Mouse (Mus musculus) right cerebral cortex, adult 2 months (tissue): ENCODE measurements around the gene Nudt6.

Experiments
- DNase-seq, 2 experiments: peaks; one replicate each; pipeline ENCODE4 v3.0.0; 2021 to 2022; ENCODE audit warnings: low spot score in 2 of 2

Gene Nudt6

DNA sequence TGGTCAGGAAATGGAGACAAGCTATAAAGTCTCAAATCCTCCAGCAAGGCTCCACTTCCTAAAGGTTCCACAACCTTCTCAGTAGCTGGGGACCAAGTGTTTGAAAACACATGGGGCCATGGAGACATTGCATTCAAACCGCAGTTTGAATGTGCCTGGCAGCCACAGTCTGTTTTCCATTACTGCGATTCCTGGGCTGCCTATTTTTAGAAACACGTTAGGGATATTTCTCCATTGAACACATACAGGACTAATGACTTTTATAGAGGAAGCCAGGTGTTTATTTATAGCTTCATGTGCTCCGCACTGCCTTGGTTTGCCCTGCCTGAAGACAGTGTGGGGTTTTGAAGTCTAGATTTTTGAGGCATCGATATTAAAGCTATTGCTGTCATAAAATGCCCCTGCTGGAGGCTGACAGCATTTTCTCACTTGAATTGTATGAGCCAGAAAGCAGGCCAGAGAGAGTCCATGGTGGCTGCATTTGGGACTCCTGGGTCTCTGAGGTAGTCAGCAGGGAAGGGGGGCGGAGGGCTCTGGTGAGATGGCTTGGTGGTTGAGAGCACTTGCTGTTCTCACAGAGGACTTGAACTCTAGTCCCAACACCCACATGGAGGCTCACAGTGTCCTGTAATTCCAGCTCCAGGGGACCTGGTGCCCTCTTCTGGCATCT lies 36.8 kb downstream of the Nudt6 start:
- DNase-seq: no peak

DNA sequence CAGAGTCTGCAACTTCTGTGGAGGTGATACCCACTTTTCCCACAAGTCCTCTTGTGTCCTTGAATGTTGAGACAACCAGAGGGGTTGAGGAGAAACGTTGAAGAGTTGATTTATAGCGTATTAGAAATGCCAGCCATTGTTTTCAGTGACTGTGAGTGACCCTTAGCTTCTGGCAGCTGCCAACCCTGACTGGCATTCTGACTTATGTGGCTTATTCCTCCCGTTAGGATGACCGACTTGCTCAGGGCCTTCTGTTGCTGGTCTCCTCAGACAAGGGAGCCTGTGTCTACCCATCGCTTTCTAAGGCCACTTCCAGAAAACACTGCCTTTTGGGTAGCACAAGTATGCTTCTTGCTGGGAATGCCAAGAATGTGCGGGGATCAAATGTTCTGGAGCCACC lies 38.6 kb downstream of the Nudt6 start:
- DNase-seq: no peak

DNA sequence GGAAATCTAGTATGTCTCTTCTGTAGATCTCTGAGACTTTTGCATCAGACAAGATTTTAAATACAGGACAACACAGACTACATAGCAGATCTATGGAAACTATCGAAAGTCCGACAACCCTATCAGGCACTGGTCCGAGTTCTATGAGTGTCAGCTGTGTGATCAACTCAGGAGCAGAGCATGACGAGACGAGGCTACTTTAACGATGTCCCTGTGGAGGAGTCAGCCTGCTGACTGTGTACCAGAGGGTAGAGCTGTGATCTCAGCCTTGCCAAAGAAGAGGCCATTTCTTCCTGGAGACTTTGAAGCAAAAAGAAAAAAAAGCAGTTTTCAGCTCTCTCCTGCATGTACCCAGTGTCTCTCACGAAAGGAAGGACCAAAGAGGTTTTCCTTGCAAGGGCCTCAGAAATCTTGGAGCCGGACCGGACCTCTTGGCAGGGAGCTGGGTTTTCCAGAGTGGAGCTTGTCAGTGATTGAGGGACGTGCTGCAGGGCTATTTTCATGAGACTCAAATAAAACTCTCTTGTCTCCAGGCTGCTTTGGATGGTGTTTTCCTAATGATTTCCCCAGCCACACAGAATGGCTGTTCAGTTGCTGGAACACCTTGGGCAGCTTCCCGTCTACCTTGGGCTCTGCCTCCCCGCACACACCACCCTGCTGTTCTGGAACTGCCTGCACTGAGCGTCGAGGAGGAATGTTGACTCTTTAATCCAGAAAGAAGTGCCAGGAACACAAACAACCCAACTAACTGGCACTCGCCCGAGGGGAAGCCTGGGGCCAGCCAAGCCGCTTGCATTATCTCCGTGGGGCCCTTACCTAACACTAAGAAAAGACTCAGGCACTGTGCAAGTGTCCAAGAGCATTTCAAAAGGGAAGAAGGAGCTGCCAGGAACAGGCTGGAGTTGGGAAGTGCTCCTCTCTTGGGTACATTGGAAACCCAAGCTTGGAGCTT lies 39.8 kb downstream of the Nudt6 start:
- peak in 1 of 2 experiments; percentile 11 for DNase-seq

DNA sequence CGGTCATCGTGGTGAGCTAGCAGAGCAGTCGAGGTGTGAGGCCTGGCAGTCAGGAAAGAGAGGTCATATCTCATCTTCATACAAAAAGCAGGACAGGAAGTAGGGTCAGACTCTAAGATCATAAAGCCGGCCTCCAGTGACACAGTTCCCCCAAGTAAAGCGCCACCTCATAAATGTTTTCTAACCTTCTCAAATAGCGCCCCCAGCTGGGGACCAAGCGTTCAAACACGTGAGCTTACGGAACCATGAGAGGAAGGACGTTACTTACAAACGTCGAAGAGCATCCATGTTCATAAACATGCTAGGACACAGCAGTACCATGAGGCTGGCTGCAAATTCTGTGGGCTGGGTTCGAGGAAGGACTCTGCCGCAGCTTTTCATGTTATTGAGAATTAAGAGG lies 40.8 kb downstream of the Nudt6 start:
- no peak for DNase-seq

DNA sequence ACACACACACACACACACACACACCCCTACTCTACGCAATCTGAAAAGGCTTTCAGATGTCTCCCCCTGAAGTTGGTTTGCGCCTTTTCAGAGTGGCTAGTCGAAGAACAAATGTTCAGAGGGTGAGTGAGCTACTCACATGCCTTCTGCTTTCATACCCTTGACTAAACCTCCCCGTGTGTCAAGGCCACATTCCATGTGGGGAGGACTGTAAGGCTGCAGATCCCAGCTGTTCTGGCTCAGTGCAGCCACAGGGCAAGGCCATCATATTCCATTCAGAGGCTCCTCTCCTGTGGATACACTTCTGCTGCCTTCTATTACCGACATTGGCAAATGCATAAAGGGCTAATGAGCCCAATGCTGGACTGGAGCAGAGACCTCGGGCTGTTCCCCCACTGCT lies 41.6 kb downstream of the Nudt6 start:
- no peak for DNase-seq

DNA sequence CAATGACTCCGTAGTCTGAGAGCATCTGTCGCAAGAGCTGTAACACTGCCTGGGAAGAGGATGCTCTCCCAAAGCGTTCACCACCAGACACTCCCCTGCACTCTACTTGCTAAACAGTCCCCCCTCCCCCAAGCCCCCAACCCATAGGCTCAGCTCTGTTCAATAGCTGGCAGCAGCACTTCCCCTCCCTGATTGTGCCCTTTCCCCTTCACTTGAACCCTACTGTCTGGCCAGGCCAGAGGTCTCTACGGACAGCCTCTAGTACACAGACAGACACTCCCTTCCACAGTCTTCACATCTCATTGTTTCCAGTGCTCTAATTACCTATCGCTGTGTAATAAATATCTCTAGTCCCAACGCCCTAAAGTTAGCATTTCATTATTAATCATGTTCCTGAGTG lies 42.1 kb downstream of the Nudt6 start:
- no peak for DNase-seq

DNA sequence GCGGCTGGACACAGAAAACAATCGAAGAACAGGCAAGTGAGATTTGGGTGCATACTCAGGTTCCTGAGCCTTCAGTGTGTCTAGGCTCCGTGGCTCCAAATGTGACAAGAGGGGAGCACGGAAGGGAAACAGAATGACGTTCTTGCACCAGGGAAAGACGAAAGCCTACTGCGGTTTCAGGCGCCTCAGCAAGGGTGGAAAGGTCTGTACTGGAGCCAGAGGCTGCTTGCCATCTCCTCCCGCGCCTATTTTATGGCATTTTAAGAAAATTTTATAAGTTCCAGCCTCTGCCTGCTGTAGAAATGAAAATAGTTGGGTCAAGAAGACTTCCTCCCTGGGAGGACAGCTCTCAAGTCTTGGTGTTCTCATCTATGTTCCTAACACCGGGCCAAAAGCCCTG lies 46.3 kb downstream of the Nudt6 start:
- no peak for DNase-seq

DNA sequence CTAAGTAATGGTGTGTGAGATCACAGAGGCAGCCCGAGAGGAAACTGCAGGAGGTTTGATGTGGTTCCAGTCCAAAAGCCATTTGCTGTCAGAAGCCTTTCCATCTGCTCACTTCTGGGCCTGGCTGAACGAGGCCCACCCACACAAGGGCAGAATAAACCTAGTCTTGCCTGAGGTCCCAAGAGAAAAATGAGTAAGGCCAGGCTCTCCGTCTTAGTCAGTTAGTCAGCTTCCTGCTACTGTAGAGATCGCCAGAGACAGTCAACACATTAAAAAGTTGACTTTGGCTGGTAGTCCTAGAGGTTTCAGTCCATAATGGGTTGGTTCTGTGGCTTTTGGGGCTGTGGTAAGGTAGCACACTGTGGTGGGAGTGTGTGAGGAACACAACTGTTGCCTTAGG lies 49.6 kb downstream of the Nudt6 start:
- DNase-seq: no peak

DNA sequence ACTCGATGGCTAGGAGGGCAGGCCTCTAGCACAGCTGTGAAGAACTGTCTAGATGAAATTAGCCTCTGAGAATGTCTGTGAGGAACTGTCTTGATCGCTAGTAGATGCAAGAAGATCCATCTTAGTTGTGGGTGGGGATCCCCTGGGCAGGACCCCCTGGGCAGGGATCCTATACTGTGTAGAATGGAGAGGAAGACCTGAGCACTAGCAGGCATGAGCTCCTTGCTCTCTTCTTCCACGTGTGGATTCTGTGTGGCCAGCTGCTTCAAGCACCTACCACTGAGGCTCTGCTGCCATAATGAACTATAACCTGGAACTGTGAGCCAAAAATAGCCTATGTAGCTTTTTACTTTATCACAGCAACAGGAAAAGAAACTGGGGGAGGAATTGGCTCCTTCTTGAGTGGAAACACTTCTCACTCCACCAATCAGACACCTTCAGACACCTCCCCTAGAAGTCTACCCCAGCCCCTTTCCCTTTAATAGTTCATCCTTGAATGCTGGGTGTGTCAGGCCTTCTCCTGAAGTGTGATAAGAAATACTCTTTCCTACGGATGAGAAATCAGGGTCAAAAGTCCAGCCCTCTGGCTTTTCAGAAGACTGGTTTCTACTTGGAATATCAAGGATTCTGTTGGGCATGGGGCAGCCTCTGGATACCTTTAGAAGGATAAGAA lies 53.5 kb downstream of the Nudt6 start:
- no peak for DNase-seq

DNA sequence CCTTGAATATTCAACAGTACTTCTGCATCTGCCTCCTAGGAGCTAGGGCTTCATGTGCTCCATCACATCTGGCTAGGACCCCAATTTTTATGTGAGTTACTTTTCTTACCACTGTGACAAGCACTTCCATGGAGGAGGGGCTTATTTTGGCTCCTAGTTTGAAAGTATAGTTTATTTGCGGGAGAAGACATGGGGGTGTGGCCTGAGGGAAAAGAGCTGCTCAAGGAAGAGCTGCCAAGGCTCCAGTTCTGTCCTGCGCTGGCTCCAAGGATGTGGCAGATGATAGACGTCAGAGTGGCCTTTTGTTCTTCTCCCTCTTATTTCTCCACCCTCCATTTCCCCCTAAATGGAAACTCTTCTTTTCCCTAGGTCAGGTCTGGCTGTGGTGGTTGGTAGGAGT lies 54.0 kb downstream of the Nudt6 start:
- DNase-seq: no peak

DNA sequence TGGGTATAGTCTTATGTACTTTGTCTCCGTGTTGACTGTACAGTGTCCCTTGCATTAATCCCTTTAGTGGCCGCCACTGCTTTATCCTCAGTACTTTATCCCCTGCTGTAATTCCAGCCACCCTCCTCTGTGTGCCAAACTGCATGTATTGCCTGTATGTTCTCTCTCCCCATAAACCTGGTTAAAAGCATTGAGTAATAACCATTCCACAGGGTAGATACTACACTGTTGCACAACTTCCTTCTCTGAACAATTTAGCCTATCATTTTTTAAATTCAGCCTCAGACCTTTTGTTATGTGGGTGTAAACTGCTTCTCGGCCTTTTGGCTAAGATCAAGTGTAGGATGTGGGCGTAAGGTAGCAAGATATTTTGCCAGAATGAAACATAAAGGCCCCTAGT lies 54.9 kb downstream of the Nudt6 start:
- DNase-seq: no peak

DNA sequence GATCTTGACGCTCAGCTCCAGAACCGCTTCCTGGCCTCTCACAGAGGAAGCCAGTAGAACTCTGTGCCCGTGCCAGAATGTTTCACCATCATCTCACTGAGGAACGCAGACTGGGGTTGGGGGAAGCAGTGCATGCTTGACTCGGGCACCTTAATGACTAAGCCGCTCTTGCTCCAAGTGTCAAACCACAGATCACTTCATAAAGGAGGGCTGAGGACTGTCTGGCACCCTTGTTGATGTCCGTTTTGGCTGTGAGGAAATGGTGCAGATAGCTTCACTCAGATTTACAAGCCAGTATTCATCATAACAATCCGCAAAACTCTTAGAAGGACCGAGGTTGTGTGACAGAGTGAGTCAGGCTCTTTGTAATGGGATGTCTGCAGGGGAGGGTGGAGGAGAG lies 59.3 kb downstream of the Nudt6 start:
- no peak for DNase-seq
